Mouse (Mus musculus): ENCODE measurements around the gene Fstl1.

GRCm38 (mm10) chr16:37802686-37803295, 26.1 kb downstream of the Fstl1 start:
- TF ChIP-seq EP300 (IDR thresholded peaks at IDR 0.05; ENCODE audit: low read depth in 1 of 2, low read length in 2 of 2) (no peak), CTCF (IDR thresholded peaks at IDR 0.05 in 2 of 3, conservative IDR thresholded peaks at IDR 0.05 in 1 of 3; ENCODE audit: control insufficient read depth in 1 of 3, insufficient read depth in 1 of 3, low read depth in 2 of 3, low read length in 3 of 3, poor library complexity in 1 of 3, severe bottlenecking in 1 of 3) (no peak), ETS1 (IDR thresholded peaks at IDR 0.05; ENCODE audit: low read depth, low read length) (no peak)

Data from MEL (cell line).